Mouse (Mus musculus) frontal cortex, adult 2 months (tissue): Measurements from ENCODE around the gene Gna13. TPM values are rescaled to one million over a fixed set of nuclear protein-coding genes. Genes with fewer than 3 reads are reported as not detected.

ENCODE experiments used
- DNase-seq, 2 experiments: peaks; one replicate each; pipeline ENCODE4 v3.0.0; 2022; ENCODE audit warnings: low spot score in 1 of 2; ENCODE audit errors: extremely low spot score in 1 of 2
- polyA plus RNA-seq: library from polyadenylated mRNA; depleted of rRNA; stranded (reverse); fragments of >200 nt; gene quantifications from 2 replicates; pipeline ENCODE4 v1.2.3, GENCODE M21; 2012

Gna13 gene
- polyA plus RNA-seq, 1 experiment: 33.0 TPM

GRCm38 (mm10) chr11:109366802-109367579 is 4.4 kb downstream of the Gna13 start:
- DNase-seq: no peak

GRCm38 (mm10) chr11:109369026-109369637 is 6.5 kb downstream of the Gna13 start:
- DNase-seq: no peak

- DNase-seq: no peak
Observed at GRCm38 (mm10) chr11:109375412-109375811, 12.8 kb downstream of the Gna13 start.

- DNase-seq: no peak
Observed at GRCm38 (mm10) chr11:109376484-109377143, 14.0 kb downstream of the Gna13 start.

GRCm38 (mm10) chr11:109377477-109377876 is 14.8 kb downstream of the Gna13 start:
- no peak for DNase-seq

GRCm38 (mm10) chr11:109378051-109378450 is 15.4 kb downstream of the Gna13 start:
- DNase-seq: no peak

GRCm38 (mm10) chr11:109380662-109381061 is 18.0 kb downstream of the Gna13 start:
- DNase-seq: no peak

GRCm38 (mm10) chr11:109385296-109385695 is 22.7 kb downstream of the Gna13 start:
- DNase-seq: no peak

- DNase-seq: no peak
Observed at GRCm38 (mm10) chr11:109389046-109389445, 26.4 kb downstream of the Gna13 start.

- no peak for DNase-seq
Observed at GRCm38 (mm10) chr11:109391200-109391599, 28.6 kb downstream of the Gna13 start.

- DNase-seq: no peak
Observed at GRCm38 (mm10) chr11:109391760-109392159, 29.1 kb downstream of the Gna13 start.

- DNase-seq: no peak
Observed at GRCm38 (mm10) chr11:109392601-109393000, 30.0 kb downstream of the Gna13 start.

GRCm38 (mm10) chr11:109394758-109395157 is 32.1 kb downstream of the Gna13 start:
- DNase-seq: no peak

- DNase-seq: no peak
Observed at GRCm38 (mm10) chr11:109395291-109395690, 32.7 kb downstream of the Gna13 start.

- no peak for DNase-seq
Observed at GRCm38 (mm10) chr11:109406431-109406830, 43.8 kb downstream of the Gna13 start.

GRCm38 (mm10) chr11:109410197-109410980 is 47.8 kb downstream of the Gna13 start:
- DNase-seq: no peak

GRCm38 (mm10) chr11:109413617-109414016 is 51.0 kb downstream of the Gna13 start, which contains the start of gene 9930022D16Rik:
Gene 9930022D16Rik (plus strand): TSS chr11:109413917.
- no peak for DNase-seq

- DNase-seq: no peak
Observed at GRCm38 (mm10) chr11:109414802-109415201, 52.2 kb downstream of the Gna13 start.

GRCm38 (mm10) chr11:109416709-109417420 is 54.2 kb downstream of the Gna13 start:
- no peak for DNase-seq

GRCm38 (mm10) chr11:109417472-109418040 is 54.9 kb downstream of the Gna13 start:
- no peak for DNase-seq
